Mouse (Mus musculus): ENCODE measurements at regions not wholly inside any gene's neighbourhood (a gene's known extent, or its start where the extent isn't known, plus 50 kb on each side); places are given as distances from the start of the nearest gene placed in this dataset.

- no peak for DNase-seq
Measured at GRCm38 (mm10) chr2:169028531-169029114, 73.2 kb upstream of the Zfp64 start.

GRCm38 (mm10) chr2:169019037-169019436 is 63.6 kb upstream of the Zfp64 start:
- DNase-seq = no peak

- no peak for DNase-seq
Measured at GRCm38 (mm10) chr2:169010271-169010670, 54.9 kb upstream of the Zfp64 start.

GRCm38 (mm10) chr2:169008756-169009155 is 53.4 kb upstream of the Zfp64 start:
- no peak for DNase-seq

- DNase-seq = no peak
Measured at GRCm38 (mm10) chr2:169008333-169008732, 52.9 kb upstream of the Zfp64 start.

GRCm38 (mm10) chr2:169006549-169006948 is 51.2 kb upstream of the Zfp64 start:
- no peak for DNase-seq

GRCm38 (mm10) chr2:169005810-169006209 is 50.4 kb upstream of the Zfp64 start:
- no peak for DNase-seq
